Mouse (Mus musculus): ENCODE measurements around the gene Foxn3. TPM values are rescaled to one million over a fixed set of nuclear protein-coding genes. Genes with fewer than 3 reads are reported as not detected.

Gene Foxn3
- polyA plus RNA-seq, 1 experiment, result 28.9 TPM

DNA sequence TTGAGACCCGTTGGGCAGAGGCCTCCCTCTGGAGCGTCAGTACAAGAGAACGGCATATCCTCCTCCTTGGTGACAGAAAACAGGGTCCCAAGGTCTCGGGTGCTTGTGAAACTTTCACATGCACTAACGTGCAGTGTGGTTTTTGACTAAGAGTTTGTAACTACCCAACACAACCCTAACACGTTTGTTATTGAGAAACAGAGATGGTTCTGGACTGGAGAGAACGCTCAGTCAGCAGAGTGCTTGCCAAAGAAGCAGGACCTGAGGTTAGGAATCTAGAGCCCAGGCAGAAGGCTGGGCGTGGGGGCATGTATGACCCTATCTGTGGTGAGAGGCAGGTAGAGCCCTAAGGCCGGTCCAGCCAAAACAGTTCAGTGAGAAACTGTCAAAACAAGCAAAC lies 330.9 kb downstream of the Foxn3 start:
- H3K4me1 ChIP-seq (ENCODE audit: control insufficient read depth, insufficient read depth, insufficient read length, low read length), result peaks cover 36% of the 10 kb centered on the region
- H3K27ac ChIP-seq (replicated peaks; ENCODE audit: low read depth, low read length), result peak overlapping the region; percentile 39
- H3K4me3 ChIP-seq (ENCODE audit: insufficient read depth, low read depth, low read length), result no peak overlapping the region

DNA sequence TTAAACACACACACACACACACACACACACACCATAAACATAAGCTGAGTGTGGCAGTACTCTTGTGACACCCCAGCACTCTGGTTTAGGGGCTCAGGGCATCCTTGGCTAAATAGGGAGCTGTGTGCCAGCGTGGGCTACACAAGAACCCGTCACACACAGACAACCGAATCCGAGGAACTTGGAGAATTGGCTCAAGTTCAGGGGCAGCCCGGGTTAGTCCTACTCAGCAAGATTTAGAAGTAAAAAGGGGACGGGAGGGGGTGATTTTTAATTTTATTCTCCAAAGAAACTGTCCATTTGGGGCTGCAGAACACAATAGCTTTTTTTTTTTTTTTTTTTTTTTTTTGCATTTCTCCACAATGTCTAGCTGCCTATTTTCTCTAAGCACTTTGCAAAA lies 332.1 kb downstream of the Foxn3 start:
- Histone ChIP-seq H3K4me3 (ENCODE audit: insufficient read depth, low read depth, low read length) (no peak overlapping the region), H3K4me1 (ENCODE audit: control insufficient read depth, insufficient read depth, insufficient read length, low read length) (peaks cover 46% of the 10 kb centered on the region), H3K27ac (replicated peaks; ENCODE audit: low read depth, low read length) (no peak overlapping the region; the same call in 1 of the 2 replicates)

DNA sequence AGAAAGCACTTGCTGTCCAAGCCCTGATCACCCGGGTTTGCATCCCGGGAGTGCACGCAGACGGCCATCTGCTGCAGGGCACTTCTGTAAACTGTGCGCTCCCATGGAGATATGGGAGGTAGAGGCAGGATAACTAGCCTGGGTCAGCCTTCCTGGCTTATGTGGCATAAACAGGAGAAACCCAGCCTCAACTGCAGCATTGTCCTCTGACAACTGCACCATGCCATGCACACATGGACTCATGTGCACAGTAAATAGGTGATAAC lies 332.7 kb downstream of the Foxn3 start:
- Histone ChIP-seq H3K4me1 (ENCODE audit: control insufficient read depth, insufficient read depth, insufficient read length, low read length) (peaks cover 52% of the 10 kb centered on the region), H3K4me3 (ENCODE audit: insufficient read depth, low read depth, low read length) (no peak overlapping the region), H3K27ac (replicated peaks; ENCODE audit: low read depth, low read length) (no peak overlapping the region)

DNA sequence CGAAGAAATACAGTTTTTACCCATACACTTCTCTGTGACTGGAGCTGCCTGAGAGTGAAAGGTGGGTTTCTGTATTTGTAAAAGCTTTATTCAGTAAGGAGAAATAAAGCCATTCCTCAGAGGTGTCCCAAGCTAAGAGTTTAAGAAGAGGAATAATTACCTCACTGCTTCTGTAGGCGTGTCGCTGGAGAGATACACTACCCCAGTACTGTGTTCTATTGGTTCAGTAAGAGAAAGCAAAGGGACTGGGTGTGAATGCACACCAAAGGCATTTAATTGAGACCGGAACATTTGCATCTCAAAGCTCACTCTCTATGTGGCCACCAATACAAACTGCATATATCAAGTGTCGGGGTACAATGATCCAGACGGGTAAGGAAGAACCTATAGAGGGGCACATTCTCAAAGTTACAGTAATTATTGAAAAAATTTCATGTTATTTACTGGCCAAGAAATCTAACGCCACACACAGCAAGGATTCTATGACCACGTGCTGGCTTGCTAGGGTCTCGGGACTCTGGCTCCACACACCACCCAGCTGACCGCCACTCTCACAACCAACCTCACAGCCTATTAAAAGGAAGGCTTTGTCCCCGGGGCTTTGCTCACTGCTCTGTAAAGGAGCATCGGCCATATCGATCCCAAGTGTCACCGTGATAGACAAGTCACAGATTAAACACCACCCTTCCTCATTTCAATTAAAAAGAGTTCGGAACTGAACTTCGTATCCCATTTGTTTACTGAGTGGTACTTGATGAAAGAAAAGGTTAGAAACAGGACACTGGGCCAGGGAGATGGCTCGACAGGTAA lies 333.2 kb downstream of the Foxn3 start:
- no peak overlapping the region for H3K4me3 ChIP-seq (ENCODE audit: insufficient read depth, low read depth, low read length)
- no peak overlapping the region for H3K27ac ChIP-seq (replicated peaks; ENCODE audit: low read depth, low read length)
- H3K4me1 ChIP-seq (ENCODE audit: control insufficient read depth, insufficient read depth, insufficient read length, low read length), result peaks cover 57% of the 10 kb centered on the region

DNA sequence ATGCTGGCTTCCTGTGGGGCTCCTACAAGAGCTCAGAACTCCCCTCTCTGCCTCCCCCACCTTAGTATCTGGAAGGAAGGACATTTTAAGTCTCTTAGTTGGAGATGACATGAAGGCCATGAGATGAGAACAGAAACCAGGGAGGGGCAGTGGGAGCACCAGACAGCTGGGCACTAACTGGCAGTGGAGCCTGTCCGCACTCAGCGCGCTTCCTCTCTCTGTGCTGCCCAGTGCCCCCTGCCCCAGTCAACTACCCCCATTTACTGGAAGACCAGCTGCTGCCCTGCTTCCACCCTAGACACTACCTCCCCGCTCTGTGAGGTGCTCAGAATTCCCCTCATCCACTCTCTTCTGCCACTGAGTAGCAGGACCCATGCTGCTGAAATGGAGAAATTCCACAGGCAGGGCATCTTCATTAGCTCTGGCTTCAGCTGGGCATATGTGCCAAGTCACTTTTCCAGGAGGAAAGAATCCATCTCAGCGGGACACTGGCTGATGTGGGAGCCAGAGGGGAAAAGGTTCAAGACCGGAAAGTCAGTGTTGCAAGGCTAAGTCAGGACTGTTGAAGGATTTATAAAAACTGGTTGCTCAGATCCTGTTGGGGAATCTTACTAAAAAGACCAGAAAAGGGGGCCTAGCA lies 335.9 kb downstream of the Foxn3 start:
- Histone ChIP-seq H3K4me1 (ENCODE audit: control insufficient read depth, insufficient read depth, insufficient read length, low read length) (peaks cover 61% of the 10 kb centered on the region), H3K4me3 (ENCODE audit: insufficient read depth, low read depth, low read length) (no peak overlapping the region), H3K27ac (replicated peaks; ENCODE audit: low read depth, low read length) (peak overlapping the region; percentile 47; the same call in 1 of the 2 replicates)

DNA sequence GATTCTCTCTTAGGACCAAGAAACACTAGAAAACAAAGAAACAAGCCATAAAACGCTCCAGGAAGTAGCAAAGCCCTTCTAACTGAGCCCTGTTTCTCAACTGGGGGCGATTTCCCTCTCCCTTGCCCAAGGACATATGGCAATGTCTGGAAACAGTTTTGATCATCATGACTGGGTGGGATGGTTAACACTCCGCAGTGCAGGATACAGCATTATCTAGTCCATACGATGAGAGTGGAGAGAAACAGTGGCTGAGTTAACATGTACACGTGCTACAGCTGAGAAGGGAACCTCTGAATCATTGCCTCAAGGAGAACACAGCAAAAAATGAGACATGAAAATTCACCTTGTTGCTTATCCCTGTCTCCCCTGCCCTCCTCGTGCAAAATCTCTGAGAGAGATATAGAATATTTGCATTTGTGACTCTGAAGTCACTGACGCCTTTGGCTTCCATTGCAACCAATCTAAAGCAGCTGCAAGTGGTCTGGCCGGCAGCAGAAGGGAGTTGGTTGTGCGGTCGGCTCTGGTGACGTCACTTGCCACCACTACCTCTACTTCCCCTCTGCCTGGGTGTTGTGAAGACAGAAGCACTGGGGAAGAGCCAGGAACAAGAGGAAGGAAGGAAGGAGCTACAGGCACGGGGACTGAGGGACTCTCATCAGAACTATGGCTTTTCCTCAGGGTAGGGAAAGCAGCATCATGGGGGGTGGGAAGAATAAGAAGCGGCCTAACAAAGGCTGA lies 338.3 kb downstream of the Foxn3 start:
- 0 out of 2 replicates have a peak overlapping the region, but pooled peaks have one; percentile 5 for H3K27ac ChIP-seq (replicated peaks; ENCODE audit: low read depth, low read length)

DNA sequence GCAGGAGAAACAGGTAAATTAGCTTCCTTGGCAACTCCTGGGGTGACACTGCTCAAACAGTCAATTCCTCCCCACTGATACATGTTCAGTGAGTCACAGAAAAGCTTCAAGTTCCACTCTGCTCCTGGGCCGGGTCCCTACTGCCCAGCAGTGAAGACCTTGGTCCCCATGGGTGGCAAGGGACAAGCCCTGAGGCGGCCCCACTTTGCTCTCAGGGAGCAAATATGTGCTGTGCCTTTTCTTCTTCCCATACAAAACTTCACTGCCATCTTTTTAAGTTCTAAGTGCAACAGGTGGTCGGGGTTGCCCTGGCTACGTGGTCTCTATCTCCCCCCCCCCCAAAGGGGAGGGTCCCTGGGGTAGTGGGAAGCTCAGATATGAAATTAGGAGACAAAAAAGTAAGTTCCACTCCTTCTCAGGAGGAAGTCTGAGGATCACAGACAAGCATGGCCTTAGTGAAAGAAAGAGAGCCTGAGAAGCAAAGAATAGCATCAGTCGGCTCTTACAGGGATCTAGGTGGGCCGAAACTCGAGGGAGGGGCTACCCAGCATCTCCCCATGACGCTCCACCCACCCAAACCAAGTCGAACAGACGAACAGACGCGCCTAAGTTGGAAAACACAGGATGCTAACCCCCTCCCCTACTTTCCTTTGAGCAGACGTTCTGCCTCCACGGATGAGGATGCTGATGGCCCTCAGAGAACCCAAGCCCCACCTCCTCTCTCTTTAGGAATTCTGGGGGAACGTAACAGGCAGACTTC lies 342.1 kb downstream of the Foxn3 start:
- Histone ChIP-seq H3K27ac (replicated peaks; ENCODE audit: low read depth, low read length) (no peak overlapping the region), H3K4me1 (ENCODE audit: control insufficient read depth, insufficient read depth, insufficient read length, low read length) (peaks cover 41% of the 10 kb centered on the region)

More for the DNA sequence above, 338.3 kb downstream of the Foxn3 start:
- Histone ChIP-seq H3K4me3 (ENCODE audit: insufficient read depth, low read depth, low read length) (no peak overlapping the region), H3K4me1 (ENCODE audit: control insufficient read depth, insufficient read depth, insufficient read length, low read length) (peaks cover 51% of the 10 kb centered on the region)

DNA sequence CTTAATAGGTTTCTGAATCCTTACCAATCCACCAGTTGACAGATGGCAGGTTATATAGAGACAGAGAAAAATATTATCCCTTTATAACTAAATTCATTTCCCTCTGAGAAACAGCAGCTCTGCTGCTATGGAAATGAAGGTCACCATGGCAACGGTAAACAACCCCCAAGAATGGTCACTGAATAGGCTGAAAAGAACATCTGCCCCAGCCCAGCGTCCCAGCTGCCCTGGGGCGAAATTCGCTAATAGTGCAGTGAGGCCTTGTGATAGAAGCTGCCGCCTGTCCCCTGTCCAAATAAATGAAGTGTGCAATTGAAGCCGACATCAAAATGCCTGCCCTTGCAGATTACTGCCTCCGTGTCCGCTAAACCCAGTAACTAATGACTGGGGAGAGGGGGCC lies 343.0 kb downstream of the Foxn3 start:
- H3K27ac ChIP-seq (replicated peaks; ENCODE audit: low read depth, low read length), result no peak overlapping the region
- H3K4me3 ChIP-seq (ENCODE audit: insufficient read depth, low read depth, low read length), result no peak overlapping the region
- H3K4me1 ChIP-seq (ENCODE audit: control insufficient read depth, insufficient read depth, insufficient read length, low read length), result peaks cover 38% of the 10 kb centered on the region

More for the DNA sequence above, 342.1 kb downstream of the Foxn3 start:
- no peak overlapping the region for H3K4me3 ChIP-seq (ENCODE audit: insufficient read depth, low read depth, low read length)

DNA sequence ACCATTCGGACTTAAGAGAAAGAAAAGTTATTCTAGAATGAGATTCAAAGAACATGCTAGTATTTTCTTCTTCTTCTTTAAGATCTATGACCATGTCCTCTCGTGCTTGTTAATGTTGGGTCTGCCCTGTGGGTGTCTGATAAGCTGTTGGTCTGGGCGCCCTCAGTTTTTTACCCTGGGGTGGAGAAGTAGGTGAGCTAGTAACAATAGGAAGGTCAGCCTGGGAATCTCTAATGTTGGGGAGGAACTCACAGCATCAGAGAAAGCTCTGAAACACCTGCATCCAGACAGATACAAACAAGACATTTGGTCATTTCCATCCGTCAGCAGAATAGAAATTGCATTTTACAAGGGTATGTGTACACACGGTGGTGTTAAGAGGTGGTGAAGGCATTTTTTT lies 343.6 kb downstream of the Foxn3 start:
- H3K4me3 ChIP-seq (ENCODE audit: insufficient read depth, low read depth, low read length), result no peak overlapping the region
- peaks cover 33% of the 10 kb centered on the region for H3K4me1 ChIP-seq (ENCODE audit: control insufficient read depth, insufficient read depth, insufficient read length, low read length)
- no peak overlapping the region for H3K27ac ChIP-seq (replicated peaks; ENCODE audit: low read depth, low read length)

DNA sequence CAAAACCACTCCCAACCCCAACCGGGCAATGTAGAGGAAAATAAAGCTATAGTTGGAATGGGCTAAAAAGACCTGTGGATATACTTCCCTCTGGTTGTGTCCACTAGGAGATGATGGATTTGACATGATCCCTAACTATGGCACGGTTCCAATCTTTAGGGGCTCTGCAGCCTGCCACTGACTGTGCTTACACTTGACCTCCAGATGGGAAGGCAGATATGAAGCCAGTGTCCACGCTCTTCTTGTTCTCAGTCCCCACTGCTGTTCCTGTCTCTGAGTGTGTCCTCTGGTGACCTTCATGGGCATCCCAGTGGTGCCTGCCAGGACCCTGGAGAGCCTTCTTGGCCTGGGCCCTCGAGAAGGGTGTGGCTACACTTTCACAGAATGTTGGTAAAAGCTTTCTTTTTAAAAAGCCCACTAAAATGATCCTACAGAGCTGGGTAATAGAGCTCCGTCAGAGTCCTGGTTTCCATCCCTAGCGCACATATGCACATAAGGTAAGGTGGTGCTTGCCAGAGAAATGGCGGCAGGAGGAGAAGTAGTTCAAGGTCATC lies 346.2 kb downstream of the Foxn3 start:
- Histone ChIP-seq H3K4me3 (ENCODE audit: insufficient read depth, low read depth, low read length) (no peak overlapping the region), H3K4me1 (ENCODE audit: control insufficient read depth, insufficient read depth, insufficient read length, low read length) (peaks cover 33% of the 10 kb centered on the region), H3K27ac (replicated peaks; ENCODE audit: low read depth, low read length) (no peak overlapping the region; the same call in 1 of the 2 replicates)

DNA sequence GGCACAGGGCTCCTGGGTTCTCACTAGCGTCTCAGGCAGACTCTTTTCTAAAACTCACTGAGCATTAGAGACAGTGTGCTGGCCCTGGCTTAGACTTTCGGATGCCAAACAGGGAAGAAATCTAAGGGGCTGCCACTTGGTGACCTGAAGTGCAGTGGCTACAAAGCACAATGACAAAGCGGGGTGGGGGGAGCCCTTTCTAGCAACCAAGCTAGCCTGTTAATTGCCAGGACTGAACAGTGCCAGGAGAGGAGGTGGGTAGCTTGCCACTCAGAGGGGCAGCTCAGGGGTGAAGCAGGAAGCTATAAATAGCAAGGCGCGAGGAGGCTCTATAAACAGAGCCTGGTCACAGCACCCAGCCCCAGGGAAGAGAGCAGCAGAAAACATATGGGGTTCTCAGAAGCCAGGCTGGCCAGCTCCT lies 347.0 kb downstream of the Foxn3 start:
- peaks cover 33% of the 10 kb centered on the region for H3K4me1 ChIP-seq (ENCODE audit: control insufficient read depth, insufficient read depth, insufficient read length, low read length)
- H3K4me3 ChIP-seq (ENCODE audit: insufficient read depth, low read depth, low read length), result no peak overlapping the region
- H3K27ac ChIP-seq (replicated peaks; ENCODE audit: low read depth, low read length), result no peak overlapping the region

DNA sequence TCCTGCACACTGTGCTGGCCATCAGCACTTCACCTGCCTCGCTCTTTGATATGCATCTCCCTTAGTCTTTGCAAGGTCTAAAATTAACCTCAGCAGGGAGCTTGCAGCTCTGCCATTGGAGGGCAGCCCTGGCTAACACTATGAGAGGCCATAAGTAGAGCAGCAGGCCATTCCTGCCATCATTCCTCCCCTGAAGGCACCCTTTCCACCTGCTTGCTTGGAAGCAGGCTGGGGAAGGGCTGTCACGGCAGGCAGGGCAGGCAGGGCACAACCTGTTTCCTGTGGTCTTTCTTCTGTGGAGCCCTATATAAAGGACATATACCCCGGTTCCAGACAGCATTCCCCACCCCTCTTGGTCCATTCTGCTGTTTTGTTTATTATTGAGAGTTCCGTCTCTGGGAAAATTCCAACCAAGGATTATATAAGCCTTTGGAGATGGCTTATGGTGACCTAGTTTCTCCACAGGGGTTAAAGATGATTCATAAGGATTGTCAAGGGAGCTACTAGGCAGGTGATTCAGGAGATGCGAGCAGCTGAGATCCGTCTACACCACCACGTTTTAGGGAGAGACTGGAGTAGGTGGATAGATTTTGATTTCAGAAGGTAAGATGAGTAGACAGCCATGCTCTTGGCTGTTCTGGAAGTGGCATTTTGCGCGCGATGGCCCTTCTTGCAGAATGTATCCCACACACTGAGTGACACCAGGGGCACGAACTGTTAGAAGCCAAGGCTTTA lies 347.7 kb downstream of the Foxn3 start:
- Histone ChIP-seq H3K4me3 (ENCODE audit: insufficient read depth, low read depth, low read length) (no peak overlapping the region), H3K4me1 (ENCODE audit: control insufficient read depth, insufficient read depth, insufficient read length, low read length) (peaks cover 33% of the 10 kb centered on the region), H3K27ac (replicated peaks; ENCODE audit: low read depth, low read length) (no peak overlapping the region)

DNA sequence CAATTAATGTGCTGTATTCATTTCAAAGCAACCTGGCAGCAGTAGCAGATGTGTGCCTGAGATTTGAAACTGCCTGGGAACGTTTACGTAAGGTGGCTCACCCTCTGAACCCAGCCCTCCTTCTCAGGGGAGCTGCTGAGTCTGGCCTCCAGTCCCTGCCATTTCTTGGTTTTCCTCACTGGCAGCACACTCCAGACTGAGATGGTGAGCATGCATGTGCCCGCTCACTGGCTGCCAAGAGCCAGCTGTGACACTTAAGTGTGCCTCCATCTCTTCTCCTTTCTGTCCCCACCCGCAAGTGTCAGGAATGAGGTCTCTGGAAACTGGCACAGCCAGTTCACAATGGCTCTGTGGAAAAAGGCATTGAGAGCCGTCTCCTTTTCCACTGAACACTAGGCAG lies 349.3 kb downstream of the Foxn3 start:
- Histone ChIP-seq H3K27ac (replicated peaks; ENCODE audit: low read depth, low read length) (no peak overlapping the region), H3K4me3 (ENCODE audit: insufficient read depth, low read depth, low read length) (no peak overlapping the region), H3K4me1 (ENCODE audit: control insufficient read depth, insufficient read depth, insufficient read length, low read length) (peaks cover 33% of the 10 kb centered on the region)

DNA sequence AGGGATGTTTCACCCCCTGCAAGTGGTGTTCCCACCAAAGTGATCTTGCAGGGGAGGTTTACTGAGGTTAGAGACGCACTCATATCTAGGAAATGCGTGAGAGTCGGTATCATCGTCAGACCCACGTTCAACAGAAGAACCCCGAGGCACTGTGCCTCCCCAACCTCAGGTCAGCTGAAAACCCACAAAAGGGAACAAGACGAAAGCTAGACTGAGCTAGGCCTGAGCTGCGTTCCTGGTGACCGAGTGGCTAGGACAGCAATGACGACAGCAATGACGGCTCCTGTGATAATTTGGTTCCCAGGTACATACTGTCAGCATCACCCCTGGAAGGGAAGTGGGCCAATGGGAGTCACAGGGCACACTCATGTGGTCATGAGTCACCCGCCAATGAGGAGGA lies 350.2 kb downstream of the Foxn3 start:
- H3K4me1 ChIP-seq (ENCODE audit: control insufficient read depth, insufficient read depth, insufficient read length, low read length), result peaks cover 35% of the 10 kb centered on the region
- H3K4me3 ChIP-seq (ENCODE audit: insufficient read depth, low read depth, low read length), result no peak overlapping the region
- H3K27ac ChIP-seq (replicated peaks; ENCODE audit: low read depth, low read length), result peak overlapping the region; percentile 15; the same call in 1 of the 2 replicates

Measured in brown adipose tissue, adult 24 weeks (tissue).